Mouse (Mus musculus) midbrain, embryonic 13.5 days (tissue): ENCODE measurements around the gene Gabpb2. TPM values are rescaled to one million over a fixed set of nuclear protein-coding genes. Genes with fewer than 3 reads are reported as not detected.

Experiments used
- ATAC-seq: fragments of 200-750 bp; cut with Nextera tagmentation; 2 replicates; pipeline ENCODE4 v1.8.0; 2017; ENCODE audit warnings: mild to moderate bottlenecking, moderate TSS enrichment, moderate library complexity
- H3K27ac ChIP-seq: fragments of 300-500 bp; sonication (generic); 2 replicates; pipeline ENCODE4 v1.5.1; 2015; ENCODE audit warnings: inconsistent platforms, mild to moderate bottlenecking, moderate library complexity
- H3K27me3 ChIP-seq: fragments of 300-500 bp; sonication (generic); 2 replicates; pipeline ENCODE4 v1.6.1; 2015; ENCODE audit warnings: mild to moderate bottlenecking, inconsistent platforms
- H3K36me3 ChIP-seq: fragments of 300-500 bp; sonication (generic); 2 replicates; pipeline ENCODE4 v1.6.1; 2015; ENCODE audit warnings: mild to moderate bottlenecking, inconsistent platforms
- H3K4me1 ChIP-seq: fragments of 300-500 bp; sonication (generic); replicated peaks from 2 replicates; pipeline ENCODE4 v1.6.1; 2015; ENCODE audit warnings: inconsistent platforms
- H3K4me2 ChIP-seq: fragments of 300-500 bp; sonication (generic); replicated peaks from 2 replicates; pipeline ENCODE4 v1.6.1; 2015; ENCODE audit warnings: moderate library complexity, mild to moderate bottlenecking, inconsistent platforms
- H3K4me3 ChIP-seq: fragments of 300-500 bp; sonication (generic); replicated peaks from 2 replicates; pipeline ENCODE4 v1.5.1; 2015; ENCODE audit warnings: mild to moderate bottlenecking, inconsistent platforms
- H3K9ac ChIP-seq: fragments of 300-500 bp; sonication (generic); replicated peaks from 2 replicates; pipeline ENCODE4 v1.6.1; 2015; ENCODE audit warnings: mild to moderate bottlenecking, inconsistent platforms
- H3K9me3 ChIP-seq: fragments of 300-500 bp; sonication (generic); 2 replicates; pipeline ENCODE4 v1.6.1; 2016; ENCODE audit warnings: mild to moderate bottlenecking, inconsistent platforms
- WGBS: fragments of 180-500 bp; shearing (Covaris S2); methylation state at CpG from one replicate; pipeline ENCODE4 v1.1.7; 2015; 5-methylcytosine and 5-hydroxymethylcytosine counted together
- polyA plus RNA-seq: library from polyadenylated mRNA; unstranded; fragments of >200 nt; fragmentation: Nextera tagmentation; extraction: Ambion mirVana; gene quantifications from 2 replicates; pipeline ENCODE4 v1.2.1, GENCODE M21; 2015

The Gabpb2 gene
- polyA plus RNA-seq, 1 experiment from 2014 or later: 5.5 TPM

- H3K4me1 ChIP-seq: no peaks in the 10 kb centered on the region; the same call in 1 of the 2 replicates
- 83% methylated on average over 7 of the region's 7 CpGs for WGBS
- H3K27ac ChIP-seq: no peak within 1 kb of the TSS
- ATAC-seq: no peak
- H3K36me3 ChIP-seq: peaks cover 37% of the 10 kb centered on the region
- H3K4me3 ChIP-seq: no peak within 1 kb of the TSS
- no peaks in the 10 kb centered on the region for H3K27me3 ChIP-seq
- no peak within 1 kb of the TSS for H3K9ac ChIP-seq
- no peaks in the 10 kb centered on the region for H3K9me3 ChIP-seq
- no peak within 1 kb of the TSS for H3K4me2 ChIP-seq
Measured at GRCm38 (mm10) chr3:95241498-95241897, 23.8 kb upstream of the Gabpb2 start, which contains the start of gene Gm128. Gm128 (minus strand) TSS chr3:95241598.

GRCm38 (mm10) chr3:95240900-95241299, 23.2 kb upstream of the Gabpb2 start:
- no peaks in the 10 kb centered on the region for H3K27me3 ChIP-seq
- H3K9me3 ChIP-seq: no peaks in the 10 kb centered on the region
- no peak overlapping the region for H3K4me2 ChIP-seq
- WGBS: 35% methylated on average over 13 of the region's 17 CpGs
- H3K4me1 ChIP-seq: no peaks in the 10 kb centered on the region; the same call in 1 of the 2 replicates
- H3K27ac ChIP-seq: no peak overlapping the region
- no peak for ATAC-seq
- H3K9ac ChIP-seq: no peak overlapping the region
- no peak overlapping the region for H3K4me3 ChIP-seq
- peaks cover 38% of the 10 kb centered on the region for H3K36me3 ChIP-seq

- no peak for ATAC-seq
- Histone ChIP-seq H3K4me2 (no peak overlapping the region), H3K27ac (no peak overlapping the region), H3K27me3 (no peaks in the 10 kb centered on the region), H3K9ac (no peak overlapping the region), H3K36me3 (peaks cover 39% of the 10 kb centered on the region), H3K4me1 (no peaks in the 10 kb centered on the region; the same call in 1 of the 2 replicates), H3K4me3 (no peak overlapping the region), H3K9me3 (no peaks in the 10 kb centered on the region)
- WGBS: 91% methylated on average over 12 of the region's 12 CpGs
Measured at GRCm38 (mm10) chr3:95239971-95240370, 22.3 kb upstream of the Gabpb2 start.

GRCm38 (mm10) chr3:95239022-95239421, 21.3 kb upstream of the Gabpb2 start:
- ATAC-seq: no peak
- Histone ChIP-seq H3K9me3 (no peaks in the 10 kb centered on the region), H3K4me3 (no peak overlapping the region), H3K4me1 (no peaks in the 10 kb centered on the region; the same call in 1 of the 2 replicates), H3K36me3 (peaks cover 47% of the 10 kb centered on the region), H3K9ac (no peak overlapping the region), H3K27me3 (no peaks in the 10 kb centered on the region), H3K4me2 (no peak overlapping the region), H3K27ac (no peak overlapping the region)
- 87% methylated on average over 6 of the region's 6 CpGs for WGBS

GRCm38 (mm10) chr3:95237541-95238099, 19.9 kb upstream of the Gabpb2 start:
- ATAC-seq: no peak
- WGBS: 90% methylated on average over 8 of the region's 8 CpGs
- H3K9me3 ChIP-seq: no peaks in the 10 kb centered on the region
- peaks cover 61% of the 10 kb centered on the region for H3K36me3 ChIP-seq
- no peak overlapping the region for H3K9ac ChIP-seq
- H3K4me1 ChIP-seq: no peaks in the 10 kb centered on the region; the same call in 1 of the 2 replicates
- no peaks in the 10 kb centered on the region for H3K27me3 ChIP-seq
- no peak overlapping the region for H3K27ac ChIP-seq
- H3K4me2 ChIP-seq: no peak overlapping the region
- no peak overlapping the region for H3K4me3 ChIP-seq

GRCm38 (mm10) chr3:95235386-95236301, 17.9 kb upstream of the Gabpb2 start:
- no peak overlapping the region for H3K4me2 ChIP-seq
- H3K9ac ChIP-seq: no peak overlapping the region
- H3K36me3 ChIP-seq: peaks cover 71% of the 10 kb centered on the region
- H3K9me3 ChIP-seq: no peaks in the 10 kb centered on the region
- no peak for ATAC-seq
- peaks cover 18% of the 10 kb centered on the region for H3K4me1 ChIP-seq
- 79% methylated on average over 23 of the region's 23 CpGs for WGBS
- H3K27me3 ChIP-seq: no peaks in the 10 kb centered on the region
- H3K4me3 ChIP-seq: no peak overlapping the region
- no peak overlapping the region for H3K27ac ChIP-seq

- Histone ChIP-seq H3K4me1 (peaks cover 30% of the 10 kb centered on the region), H3K36me3 (peaks cover 68% of the 10 kb centered on the region), H3K4me3 (no peak overlapping the region), H3K9ac (no peak overlapping the region), H3K9me3 (no peaks in the 10 kb centered on the region), H3K27me3 (no peaks in the 10 kb centered on the region), H3K27ac (no peak overlapping the region), H3K4me2 (no peak overlapping the region)
- whole genome bisulfite sequencing: 90% methylated on average over 16 of the region's 16 CpGs
- no peak for ATAC-seq
Measured at GRCm38 (mm10) chr3:95233303-95233980, 15.7 kb upstream of the Gabpb2 start.

GRCm38 (mm10) chr3:95232771-95233170, 15.1 kb upstream of the Gabpb2 start:
- Histone ChIP-seq H3K4me1 (peaks cover 30% of the 10 kb centered on the region), H3K4me2 (no peak overlapping the region), H3K9me3 (no peaks in the 10 kb centered on the region), H3K27ac (no peak overlapping the region), H3K36me3 (peaks cover 61% of the 10 kb centered on the region), H3K9ac (no peak overlapping the region), H3K27me3 (no peaks in the 10 kb centered on the region), H3K4me3 (no peak overlapping the region)
- no peak for ATAC-seq
- 93% methylated on average over 7 of the region's 7 CpGs for WGBS

- Histone ChIP-seq H3K9ac (peak within 1 kb of the TSS; percentile 94), H3K27ac (peak within 1 kb of the TSS; percentile 97), H3K4me2 (peak within 1 kb of the TSS; percentile 89), H3K36me3 (peaks cover 50% of the 10 kb centered on the region), H3K9me3 (no peaks in the 10 kb centered on the region), H3K4me1 (peaks cover 37% of the 10 kb centered on the region), H3K4me3 (peak within 1 kb of the TSS; percentile 91), H3K27me3 (no peaks in the 10 kb centered on the region)
- WGBS: 85% methylated on average over 13 of the region's 13 CpGs
- no peak for ATAC-seq
Measured at GRCm38 (mm10) chr3:95231298-95232221, 13.8 kb upstream of the Gabpb2 start, which contains the start of gene Mllt11. Mllt11 (minus strand) TSS chr3:95232171.

GRCm38 (mm10) chr3:95230495-95231297, 13.0 kb upstream of the Gabpb2 start:
- Histone ChIP-seq H3K27ac (peak overlapping the region; percentile 97), H3K4me3 (peak overlapping the region; percentile 91), H3K4me2 (peak overlapping the region; percentile 89), H3K9ac (peak overlapping the region; percentile 94), H3K9me3 (no peaks in the 10 kb centered on the region), H3K36me3 (peaks cover 45% of the 10 kb centered on the region), H3K27me3 (no peaks in the 10 kb centered on the region), H3K4me1 (peaks cover 46% of the 10 kb centered on the region)
- ATAC-seq: peak; percentile 21
- 36% methylated on average over 8 of the region's 8 CpGs for whole genome bisulfite sequencing
